Mouse (Mus musculus): Measurements from ENCODE around the gene Tmem104. TPM values are rescaled to one million over a fixed set of nuclear protein-coding genes. Genes with fewer than 3 reads are reported as not detected.
A peak's percentile ranks its signal among the peaks of the same experiment; 100 is the strongest.

Gene Tmem104
- total RNA-seq, 2 experiments from 2014 or later: 10.4 to 12.5 TPM

- DNase-seq: no peak
- intact Hi-C loops (cut with DNase I): no loop called here
Observed at GRCm38 (mm10) chr11:115197558-115197957, 10.3 kb downstream of the Tmem104 start.

DNA sequence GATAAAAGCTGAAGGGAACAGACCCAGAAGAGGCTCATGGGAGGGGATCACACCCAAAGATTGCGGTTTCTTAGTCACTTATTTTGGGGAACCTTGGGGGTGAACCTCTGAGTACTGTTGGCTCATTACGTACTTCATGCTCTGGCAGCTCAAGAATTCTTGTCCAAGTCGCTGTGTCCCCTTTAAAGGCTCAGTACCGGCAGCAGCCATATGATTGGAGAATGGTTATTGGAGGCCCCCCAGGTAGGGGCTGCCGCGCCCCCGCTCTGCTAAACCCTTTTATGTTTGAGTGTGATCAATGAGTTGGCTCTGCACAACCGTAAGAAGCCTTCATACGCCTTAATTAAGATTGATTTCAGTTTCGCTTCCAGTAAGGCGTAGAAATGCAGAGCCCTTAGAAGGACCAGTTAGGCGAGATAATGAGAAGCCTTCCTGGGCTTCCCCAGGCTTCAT, 11.7 kb downstream of the Tmem104 start:
- no peak for DNase-seq
- intact Hi-C loops (cut with DNase I): no loop called here

DNA sequence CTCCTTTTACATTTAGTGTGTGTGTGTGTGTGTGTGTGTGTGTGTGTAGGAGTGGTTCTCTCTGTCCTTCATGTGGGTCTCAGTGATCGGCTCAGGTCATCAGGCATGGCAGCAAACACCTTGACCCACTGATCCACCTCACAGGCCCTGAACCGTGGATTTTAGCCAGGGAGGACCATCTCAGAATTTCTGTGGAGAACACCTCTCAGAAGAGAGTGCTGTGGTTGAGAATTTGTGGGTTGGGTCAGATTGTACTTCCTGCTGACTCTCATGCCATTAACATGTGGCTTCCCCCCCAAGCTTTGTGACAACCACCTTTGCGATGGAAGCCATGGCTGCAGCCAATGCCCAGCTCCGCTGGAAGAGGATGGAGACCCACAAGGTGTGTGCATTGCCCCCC, 13.2 kb downstream of the Tmem104 start:
- no peak for DNase-seq
- intact Hi-C loops (cut with DNase I): loop anchor here (10.0 kb wide), 1 partner anchor 264 kb away; the partner anchor contains the start of gene Slc16a5

GRCm38 (mm10) chr11:115202316-115202715, 15.0 kb downstream of the Tmem104 start:
- peak; percentile 81 to 84 for DNase-seq
- intact Hi-C loops (cut with DNase I): loop anchor here (1.0 to 10.0 kb wide), 4 partner anchors 30 to 262 kb away; partner anchors contain the start of gene Slc16a5

DNA sequence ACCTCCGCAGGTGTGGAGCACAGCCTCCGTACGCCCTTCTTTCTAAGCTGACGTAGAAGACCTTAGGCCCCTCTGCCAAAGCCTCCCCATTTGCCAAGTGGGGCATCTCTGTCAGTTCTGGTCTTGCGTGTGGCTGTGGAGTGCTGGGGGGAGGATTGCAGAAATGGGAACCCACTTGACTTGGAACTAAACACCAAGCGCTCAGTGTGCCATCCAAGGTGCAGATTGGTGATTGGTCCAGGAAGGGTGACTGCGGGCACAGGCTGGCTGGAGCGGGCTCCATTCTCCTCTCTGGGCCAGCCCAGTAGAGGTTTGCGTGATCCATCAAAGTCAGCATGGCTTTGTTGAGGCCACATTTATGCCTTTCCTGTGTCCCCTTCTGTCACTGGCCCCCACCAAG, 15.5 kb downstream of the Tmem104 start:
- intact Hi-C loops (cut with DNase I): loop anchor here (1.0 to 10.0 kb wide), 5 partner anchors 30 to 262 kb away; partner anchors contain the start of gene Slc16a5
- no peak for DNase-seq

DNA sequence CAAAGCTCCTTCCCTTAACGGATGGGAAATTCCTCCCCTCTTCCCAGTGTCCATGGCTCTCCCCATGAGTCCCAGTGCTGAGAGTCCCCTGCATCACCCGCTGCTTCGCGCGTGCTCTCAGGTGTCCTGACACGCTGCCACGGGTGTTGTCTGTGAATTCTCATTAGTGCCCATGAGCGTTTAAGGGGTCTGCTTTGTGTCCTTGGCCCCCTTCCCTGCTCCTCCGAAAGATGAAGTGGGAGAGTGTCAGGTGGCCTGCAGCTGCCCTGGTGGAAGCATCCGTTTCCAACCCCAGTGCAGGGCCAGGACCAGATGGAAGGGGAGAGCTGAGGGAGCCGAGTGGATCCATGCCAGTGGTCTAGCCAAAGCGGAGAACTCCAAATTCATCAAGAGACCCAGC, 20.8 kb downstream of the Tmem104 start:
- no peak for DNase-seq
- intact Hi-C loops (cut with DNase I): loop anchor here (10.0 kb wide), 1 partner anchor 257 kb away; the partner anchor contains the start of gene Slc16a5

GRCm38 (mm10) chr11:115208776-115209732, 21.8 kb downstream of the Tmem104 start:
- intact Hi-C loops (cut with DNase I): loop anchor here (10.0 kb wide), 1 partner anchor 256 kb away; the partner anchor contains the start of gene Slc16a5
- no peak for DNase-seq

DNA sequence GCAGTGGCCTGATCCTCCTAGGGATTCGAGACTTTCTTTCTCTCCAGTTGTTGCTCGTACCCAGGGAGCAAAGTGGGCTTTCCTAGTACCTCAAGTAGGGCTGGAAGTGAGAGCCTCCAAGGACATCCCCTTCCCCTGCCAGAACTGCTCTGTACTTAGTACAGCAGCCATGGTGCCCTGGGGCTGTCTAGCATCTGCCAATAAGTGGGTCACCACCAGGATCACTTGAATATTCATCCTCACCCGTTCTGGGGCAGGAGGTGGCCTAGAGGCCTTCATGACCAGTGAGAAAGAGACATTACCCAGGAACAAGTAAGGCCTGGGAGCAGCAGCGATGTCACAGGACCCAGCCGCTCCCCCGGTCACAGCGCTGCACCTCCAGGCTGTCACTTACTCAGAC, 22.7 kb downstream of the Tmem104 start:
- intact Hi-C loops (cut with DNase I): loop anchor here (10.0 kb wide), 1 partner anchor 255 kb away; the partner anchor contains the start of gene Slc16a5
- no peak for DNase-seq

DNA sequence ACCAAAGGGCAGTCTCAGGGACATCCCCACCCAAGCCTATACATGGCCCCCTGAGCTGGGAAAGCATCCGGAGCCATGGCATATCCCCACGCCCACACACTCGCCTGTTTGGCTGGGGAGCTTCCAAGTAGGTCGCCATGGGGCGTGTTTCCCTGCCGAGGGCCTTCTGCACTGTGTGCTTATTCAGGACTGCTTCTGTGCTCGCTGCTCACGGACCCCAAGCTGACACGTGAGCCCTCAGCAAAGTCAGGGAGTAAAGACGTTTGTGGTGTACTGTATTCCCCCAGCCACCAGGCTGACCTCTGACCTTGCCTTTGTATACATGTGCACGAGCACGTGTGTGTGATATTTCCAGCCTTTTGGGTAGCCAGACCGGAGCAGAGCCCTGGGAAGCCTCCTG, 24.8 kb downstream of the Tmem104 start:
- intact Hi-C loops (cut with DNase I): no loop called here

DNA sequence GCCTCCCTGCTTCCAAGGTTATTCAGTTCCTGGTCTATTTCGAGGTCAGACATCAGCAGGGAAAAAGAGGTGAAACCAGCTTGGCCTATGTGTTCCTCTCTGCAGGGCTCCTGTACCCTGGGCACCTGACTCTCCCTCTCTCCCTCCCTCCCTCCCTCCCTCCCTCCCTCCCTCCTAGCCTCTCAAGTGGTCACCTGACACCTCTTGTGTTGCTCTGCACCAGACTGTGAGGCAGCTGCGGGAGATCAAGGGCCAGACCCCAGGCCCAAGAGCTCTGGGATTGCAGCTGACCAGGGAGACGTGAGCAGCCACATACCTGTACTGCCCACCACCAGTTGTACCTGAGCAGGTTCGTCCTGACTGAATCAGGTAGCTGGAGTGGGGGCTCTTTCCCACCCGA, 27.8 kb downstream of the Tmem104 start:
- no peak for DNase-seq
- intact Hi-C loops (cut with DNase I): no loop called here

More for the DNA sequence above, 24.8 kb downstream of the Tmem104 start:
- no peak for DNase-seq

DNA sequence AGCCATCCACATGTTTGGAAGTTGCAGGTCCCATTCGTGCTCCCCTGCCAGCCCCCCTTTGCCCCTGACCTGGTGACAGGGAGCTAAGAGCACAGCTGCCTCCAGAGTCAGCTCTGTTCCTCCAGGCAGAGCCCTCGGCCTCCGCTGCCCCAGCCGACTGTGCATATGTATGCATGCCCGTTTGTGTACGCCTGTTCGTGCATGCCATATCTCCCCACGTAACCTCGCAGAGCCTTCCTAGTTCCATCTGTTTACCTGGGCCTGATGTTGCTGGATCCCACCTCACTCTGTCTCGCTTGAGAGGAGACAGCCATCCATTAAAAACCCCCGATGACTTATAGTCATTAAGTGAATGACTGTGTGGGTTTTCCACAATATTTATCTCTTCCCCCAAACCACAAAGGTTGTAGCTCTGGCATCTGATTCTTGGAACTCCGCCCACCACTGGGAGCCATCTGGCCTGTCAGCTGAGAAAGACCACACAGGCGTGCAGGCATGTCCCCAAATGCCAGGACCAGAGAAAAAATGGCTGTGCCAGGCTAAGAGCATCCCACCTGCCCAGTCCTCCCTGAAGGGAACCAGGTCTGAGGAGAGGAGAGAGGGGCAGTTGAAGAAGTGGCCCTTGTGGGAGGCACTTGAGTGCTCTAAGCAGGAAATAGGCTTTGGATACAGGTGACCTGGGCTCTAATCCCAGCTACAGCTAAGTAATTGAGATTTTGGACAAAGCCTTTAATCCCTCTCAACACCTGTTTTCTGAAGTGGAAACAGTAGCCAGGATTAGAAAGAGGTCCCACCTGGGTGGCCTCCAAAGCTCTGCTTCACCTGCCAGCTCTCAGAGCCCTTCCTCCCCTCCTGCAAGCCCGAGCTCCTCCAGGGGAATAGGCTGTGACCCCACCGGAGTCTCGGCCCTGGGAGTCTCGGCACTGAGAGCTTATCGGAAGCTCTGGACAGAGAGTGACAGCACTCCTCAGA, 30.4 kb downstream of the Tmem104 start:
- no peak for DNase-seq
- intact Hi-C loops (cut with DNase I): no loop called here

DNA sequence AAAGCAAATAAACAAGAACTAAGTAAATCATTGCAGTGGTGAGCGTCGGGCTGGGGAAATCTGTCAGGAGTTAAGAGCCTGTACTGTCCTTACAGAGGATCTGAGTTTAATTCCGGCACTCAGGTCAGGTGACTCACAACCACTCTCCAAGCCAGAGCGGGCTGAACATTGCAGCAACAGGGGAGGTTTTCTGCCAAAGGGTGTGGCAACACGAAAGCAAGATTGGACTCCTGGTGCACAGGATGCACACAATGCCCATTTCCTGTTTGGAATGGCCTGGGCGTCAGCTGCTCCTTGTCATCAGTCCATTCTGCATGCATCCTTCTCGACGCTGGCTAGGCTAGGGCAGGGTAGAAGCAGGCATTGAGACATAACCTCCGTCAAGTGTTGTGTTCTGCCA, 32.0 kb downstream of the Tmem104 start:
- DNase-seq: peak; percentile 41 to 58
- intact Hi-C loops (cut with DNase I): no loop called here

DNA sequence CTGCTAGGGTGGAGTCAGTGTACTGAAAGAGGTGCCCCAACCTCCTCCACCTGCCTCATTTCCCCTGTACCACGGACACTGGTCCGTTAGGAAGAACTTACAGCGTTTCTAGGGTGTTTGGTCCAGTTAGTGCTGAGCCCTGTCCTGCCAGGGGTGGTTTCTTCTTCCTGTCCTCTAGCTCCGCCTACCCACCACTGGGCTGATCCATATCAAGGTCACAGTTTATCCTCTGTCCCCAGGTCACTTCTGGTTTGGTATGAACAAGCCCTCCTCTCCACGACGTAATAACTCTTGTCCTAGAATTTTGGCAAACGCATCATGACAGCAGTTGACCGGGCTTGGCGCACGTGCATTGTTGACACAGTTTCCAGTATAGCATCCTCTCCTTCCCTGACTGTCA, 32.4 kb downstream of the Tmem104 start:
- intact Hi-C loops (cut with DNase I): no loop called here
- DNase-seq: no peak

DNA sequence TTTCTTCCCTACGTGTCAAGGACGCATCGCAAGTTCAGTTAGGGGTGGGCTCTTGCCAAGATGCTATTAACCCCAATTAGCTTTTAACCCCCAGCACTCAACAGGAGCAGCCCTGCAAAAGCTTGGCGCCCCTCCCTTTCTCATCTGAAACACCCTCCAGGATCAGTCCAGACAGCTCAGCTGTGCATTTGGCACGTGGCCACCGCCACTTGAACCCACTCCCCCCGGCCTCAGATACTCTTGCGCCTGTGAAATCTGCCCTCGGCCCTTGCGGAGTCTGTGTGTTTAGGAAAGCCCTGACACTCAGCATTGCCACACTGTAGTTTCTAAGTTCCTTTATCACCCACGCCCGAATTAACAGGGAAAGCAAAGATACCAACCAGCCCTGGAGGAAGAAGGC, 34.8 kb downstream of the Tmem104 start:
- DNase-seq: no peak
- intact Hi-C loops (cut with DNase I): no loop called here

- DNase-seq: no peak
- intact Hi-C loops (cut with DNase I): no loop called here
Observed at GRCm38 (mm10) chr11:115222570-115222969, 35.3 kb downstream of the Tmem104 start.

DNA sequence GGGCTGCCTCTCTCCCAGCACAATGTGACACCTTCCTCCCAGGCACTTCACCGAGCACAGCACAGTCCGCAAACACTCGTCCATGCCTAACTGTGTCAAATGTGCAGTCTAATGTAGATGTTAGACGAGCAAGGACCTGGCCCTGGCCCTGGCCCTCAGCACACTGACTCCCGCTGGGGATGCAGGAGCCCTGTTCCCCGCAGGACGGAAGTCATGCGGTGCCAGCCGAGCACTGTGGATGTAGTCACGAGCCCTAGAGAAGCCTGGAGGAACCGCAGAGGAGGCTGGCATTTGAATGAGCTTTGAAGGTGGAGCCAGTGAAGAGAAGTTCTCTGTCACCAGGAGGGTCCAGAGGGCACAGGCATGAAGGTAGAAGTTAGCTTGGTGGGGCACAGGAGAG, 36.2 kb downstream of the Tmem104 start:
- intact Hi-C loops (cut with DNase I): no loop called here
- DNase-seq: no peak

DNA sequence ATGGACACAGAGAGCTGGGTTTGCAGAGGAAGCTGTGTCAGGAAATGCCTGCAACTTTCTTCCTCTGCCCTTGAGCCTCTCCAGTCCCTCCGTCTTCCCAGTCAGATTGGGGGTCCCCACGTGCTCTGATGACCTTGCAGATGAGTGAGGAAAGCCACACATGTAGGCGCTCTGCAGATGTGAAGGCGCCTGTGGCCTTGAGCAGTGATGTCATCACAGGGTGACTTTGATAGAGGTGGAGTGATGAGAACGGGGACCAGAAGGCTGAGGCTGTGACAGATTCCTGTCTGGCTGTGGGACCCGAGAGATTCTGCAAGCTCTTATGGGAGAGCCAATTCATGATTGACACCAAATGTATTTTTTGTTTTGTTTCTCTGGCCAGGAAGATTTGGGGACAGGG, 36.6 kb downstream of the Tmem104 start:
- intact Hi-C loops (cut with DNase I): no loop called here
- DNase-seq: no peak

- intact Hi-C loops (cut with DNase I): no loop called here
- DNase-seq: peak in 1 of 2 experiments; percentile 58
Observed at GRCm38 (mm10) chr11:115224889-115225288, 37.6 kb downstream of the Tmem104 start.

DNA sequence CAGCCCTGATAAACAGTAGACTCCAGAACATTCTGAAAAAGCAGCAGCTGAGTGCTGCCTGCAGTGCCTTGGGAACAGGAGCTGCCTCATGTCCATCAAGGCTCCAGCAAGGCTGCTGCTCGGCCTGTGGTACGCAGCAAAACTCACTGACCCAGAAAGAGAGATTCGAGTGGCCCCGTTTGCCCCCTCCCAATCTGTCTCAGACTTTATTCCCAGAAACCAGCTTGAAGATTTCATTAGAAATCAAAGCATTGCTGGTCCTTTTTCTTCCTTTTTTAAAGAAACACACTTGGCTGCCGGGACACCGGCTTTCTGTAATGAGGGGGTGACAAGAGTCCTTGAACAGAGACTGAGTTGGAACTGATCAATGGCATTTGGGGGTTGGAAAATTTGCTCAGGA, 38.0 kb downstream of the Tmem104 start:
- no peak for DNase-seq
- intact Hi-C loops (cut with DNase I): no loop called here

- DNase-seq: no peak
- intact Hi-C loops (cut with DNase I): no loop called here
Observed at GRCm38 (mm10) chr11:115226811-115227491, 39.7 kb downstream of the Tmem104 start.
